Mouse (Mus musculus) myocyte (in vitro differentiated cells): Measurements from ENCODE around the gene Anapc1. TPM values are rescaled to one million over a fixed set of nuclear protein-coding genes. Genes with fewer than 3 reads are reported as not detected.

Experiments
- H3K27me3 ChIP-seq: one replicate; pipeline ENCODE4 v1.6.1; 2011; ENCODE audit not compliant: control insufficient read depth, insufficient read depth, insufficient read length
- H3K36me3 ChIP-seq: one replicate; pipeline ENCODE4 v1.6.1; 2011; ENCODE audit not compliant: control insufficient read depth, insufficient read depth
- H3K4me2 ChIP-seq: one replicate; pipeline ENCODE4 v1.6.1; 2011; ENCODE audit warnings: low read depth, control low read depth
- H3K4me3 ChIP-seq: one replicate; pipeline ENCODE4 v1.5.1; 2011; ENCODE audit warnings: mild to moderate bottlenecking, control low read depth, moderate library complexity
- H3K79me2 ChIP-seq: one replicate; pipeline ENCODE4 v1.6.1; 2011; ENCODE audit not compliant: control insufficient read depth, insufficient read depth
- H3ac ChIP-seq: one replicate; pipeline ENCODE4 v1.6.1; 2011; ENCODE audit not compliant: control insufficient read depth, insufficient read length
- CEBPB ChIP-seq: IDR thresholded peaks from 2 replicates; pipeline ENCODE4 v1.6.1; 2011; ENCODE audit warnings: mild to moderate bottlenecking, moderate library complexity; ENCODE audit not compliant: poor library complexity, insufficient read depth, severe bottlenecking
- E2F4 ChIP-seq: IDR thresholded peaks from one replicate; pipeline ENCODE4 v1.6.1; 2011; ENCODE audit warnings: mild to moderate bottlenecking, control low read depth, moderate library complexity; ENCODE audit not compliant: insufficient read depth
- MAX ChIP-seq: IDR thresholded peaks from one replicate; pipeline ENCODE4 v1.6.1; 2011; ENCODE audit warnings: low read depth, mild to moderate bottlenecking, control low read depth
- MYOD1 ChIP-seq, 3 experiments: IDR thresholded peaks; one replicate each; pipeline ENCODE4 v1.6.1; 2011; ENCODE audit warnings: control low read depth in 2 of 3, low read depth in 2 of 3, mild to moderate bottlenecking in 2 of 3, moderate library complexity in 1 of 3; ENCODE audit not compliant: insufficient read length in 2 of 3, control insufficient read depth in 1 of 3
- MYOG ChIP-seq, 3 experiments: IDR thresholded peaks; one replicate each; pipeline ENCODE4 v1.6.1; 2011; ENCODE audit warnings: control low read depth in 2 of 3, low read depth in 2 of 3, mild to moderate bottlenecking in 2 of 3; ENCODE audit not compliant: insufficient read length in 2 of 3, control insufficient read depth in 1 of 3, insufficient read depth in 1 of 3
- POLR2A ChIP-seq: IDR thresholded peaks from one replicate; pipeline ENCODE4 v1.6.1; 2011; ENCODE audit warnings: low read depth, mild to moderate bottlenecking, control low read depth, moderate library complexity; ENCODE audit not compliant: insufficient read length
- POLR2AphosphoS2 ChIP-seq: IDR thresholded peaks from one replicate; pipeline ENCODE4 v1.6.1; 2011; ENCODE audit warnings: low read depth, control low read depth; ENCODE audit not compliant: insufficient read length
- REST ChIP-seq: IDR thresholded peaks from one replicate; pipeline ENCODE4 v1.6.1; 2011; ENCODE audit warnings: mild to moderate bottlenecking, control low read depth, moderate library complexity; ENCODE audit not compliant: insufficient read depth, insufficient read length
- SRF ChIP-seq: IDR thresholded peaks from one replicate; pipeline ENCODE4 v1.6.1; 2011; ENCODE audit warnings: low read depth; ENCODE audit not compliant: control insufficient read depth, insufficient read length
- TCF12 ChIP-seq: IDR thresholded peaks from one replicate; pipeline ENCODE4 v1.6.1; 2011; ENCODE audit warnings: mild to moderate bottlenecking, control low read depth; ENCODE audit not compliant: poor library complexity, insufficient read depth, severe bottlenecking
- TCF3 ChIP-seq: IDR thresholded peaks from one replicate; pipeline ENCODE4 v1.6.1; 2011; ENCODE audit warnings: low read depth, control low read depth; ENCODE audit not compliant: insufficient read length
- USF1 ChIP-seq: IDR thresholded peaks from one replicate; pipeline ENCODE4 v1.6.1; 2011; ENCODE audit warnings: low read depth, mild to moderate bottlenecking, control low read depth, moderate library complexity
- polyA plus RNA-seq: library from polyadenylated mRNA; unstranded; fragments of >200 nt; fragmentation: generic; extraction: Trizol; gene quantifications from one replicate; pipeline ENCODE4 v1.2.1, GENCODE M21; 2012; ENCODE audit warnings: missing spikeins

The Anapc1 gene
- polyA plus RNA-seq, 1 experiment, result 36.4 TPM

- no peaks in the 10 kb centered on the region for H3K79me2 ChIP-seq
- TF ChIP-seq MYOD1 (IDR thresholded peaks at IDR 0.05; ENCODE audit: control insufficient read depth in 1 of 3, insufficient read length in 2 of 3, low read depth in 2 of 3), result no peak
- no peak for TF ChIP-seq POLR2A
- no peak for TF ChIP-seq CEBPB
- no peak for TF ChIP-seq MAX
- no peak for TF ChIP-seq TCF3
- no peak for TF ChIP-seq REST
- TF ChIP-seq MYOG (IDR thresholded peaks at IDR 0.05; ENCODE audit: control insufficient read depth in 1 of 3, insufficient read depth in 1 of 3, insufficient read length in 2 of 3, low read depth in 2 of 3), result no peak
- TF ChIP-seq E2F4, result no peak
- TF ChIP-seq TCF12, result no peak
- TF ChIP-seq USF1, result no peak
- no peak for TF ChIP-seq POLR2AphosphoS2
- peak overlapping the region; percentile 42 for H3K4me2 ChIP-seq
- H3ac ChIP-seq, result no peak overlapping the region
- no peak overlapping the region for H3K4me3 ChIP-seq
- no peaks in the 10 kb centered on the region for H3K27me3 ChIP-seq
- H3K36me3 ChIP-seq, result no peaks in the 10 kb centered on the region
Observed at GRCm38 (mm10) chr2:128693236-128693635, 6.0 kb upstream of the Anapc1 start.

GRCm38 (mm10) chr2:128692771-128693170 is 5.6 kb upstream of the Anapc1 start:
- TF ChIP-seq TCF12 (no peak), REST (no peak), MYOG (IDR thresholded peaks at IDR 0.05; ENCODE audit: control insufficient read depth in 1 of 3, insufficient read depth in 1 of 3, insufficient read length in 2 of 3, low read depth in 2 of 3) (no peak), SRF (no peak), POLR2AphosphoS2 (no peak), TCF3 (no peak), MYOD1 (IDR thresholded peaks at IDR 0.05; ENCODE audit: control insufficient read depth in 1 of 3, insufficient read length in 2 of 3, low read depth in 2 of 3) (no peak)

GRCm38 (mm10) chr2:128692336-128692735 is 5.1 kb upstream of the Anapc1 start:
- H3K36me3 ChIP-seq, result no peaks in the 10 kb centered on the region
- no peak overlapping the region for H3ac ChIP-seq
- H3K4me2 ChIP-seq, result no peak overlapping the region
- H3K4me3 ChIP-seq, result no peak overlapping the region
- TF ChIP-seq USF1 (no peak), TCF3 (no peak), E2F4 (no peak), MYOG (IDR thresholded peaks at IDR 0.05; ENCODE audit: control insufficient read depth in 1 of 3, insufficient read depth in 1 of 3, insufficient read length in 2 of 3, low read depth in 2 of 3) (no peak), MAX (no peak), POLR2A (no peak), SRF (no peak), TCF12 (no peak), MYOD1 (IDR thresholded peaks at IDR 0.05; ENCODE audit: control insufficient read depth in 1 of 3, insufficient read length in 2 of 3, low read depth in 2 of 3) (no peak), CEBPB (no peak), REST (no peak), POLR2AphosphoS2 (no peak)
- no peaks in the 10 kb centered on the region for H3K27me3 ChIP-seq
- no peaks in the 10 kb centered on the region for H3K79me2 ChIP-seq

More at GRCm38 (mm10) chr2:128692771-128693170, 5.6 kb upstream of the Anapc1 start:
- Histone ChIP-seq H3ac (no peak overlapping the region), H3K27me3 (no peaks in the 10 kb centered on the region), H3K79me2 (no peaks in the 10 kb centered on the region), H3K36me3 (no peaks in the 10 kb centered on the region), H3K4me2 (peak overlapping the region; percentile 42), H3K4me3 (no peak overlapping the region)

GRCm38 (mm10) chr2:128687558-128688120 is 448 bp upstream of the Anapc1 start:
- Histone ChIP-seq H3ac (peak overlapping the region; percentile 52), H3K27me3 (no peaks in the 10 kb centered on the region), H3K79me2 (peaks cover 26% of the 10 kb centered on the region), H3K36me3 (peaks cover 4% of the 10 kb centered on the region), H3K4me3 (peak overlapping the region; percentile 46), H3K4me2 (peak overlapping the region; percentile 74)
- TF ChIP-seq CEBPB (peak; percentile 53; the same call in 1 of the 2 replicates), MYOD1 (IDR thresholded peaks at IDR 0.05; ENCODE audit: control insufficient read depth in 1 of 3, insufficient read length in 2 of 3, low read depth in 2 of 3) (no peak)

GRCm38 (mm10) chr2:128680661-128681060 is 6.5 kb downstream of the Anapc1 start:
- Histone ChIP-seq H3K79me2 (peaks cover 26% of the 10 kb centered on the region), H3K36me3 (peaks cover 34% of the 10 kb centered on the region), H3K4me2 (no peak overlapping the region), H3K27me3 (no peaks in the 10 kb centered on the region), H3K4me3 (no peak overlapping the region), H3ac (no peak overlapping the region)
- TF ChIP-seq CEBPB, result no peak
- no peak for TF ChIP-seq USF1
- TF ChIP-seq TCF3, result no peak
- TF ChIP-seq MAX, result no peak
- TF ChIP-seq E2F4, result no peak
- TF ChIP-seq MYOD1 (IDR thresholded peaks at IDR 0.05; ENCODE audit: control insufficient read depth in 1 of 3, insufficient read length in 2 of 3, low read depth in 2 of 3), result no peak
